Mouse (Mus musculus) limb, embryonic 14.5 days (tissue): ENCODE measurements at regions not wholly inside any gene's neighbourhood (a gene's known extent, or its start where the extent isn't known, plus 50 kb on each side); places are given as distances from the start of the nearest gene placed in this dataset.

Experiments
- ATAC-seq: fragments of 200-750 bp; cut with Nextera tagmentation; 2 replicates; pipeline ENCODE4 v1.8.0; 2017; ENCODE audit warnings: low read depth, moderate number of reproducible peaks, moderate TSS enrichment; ENCODE audit not compliant: low FRiP score
- DNase-seq: peaks from one replicate; pipeline ENCODE4 v3.0.0-alpha.2; 2015; ENCODE audit warnings: low spot score
- H3K27ac ChIP-seq: fragments of 300-500 bp; sonication (generic); replicated peaks from 2 replicates; pipeline ENCODE4 v1.5.1; 2014; ENCODE audit warnings: low read depth, mild to moderate bottlenecking, low read length, moderate library complexity, mixed read lengths
- H3K27me3 ChIP-seq: fragments of 300-500 bp; sonication (generic); 2 replicates; pipeline ENCODE4 v1.6.1; 2014; ENCODE audit warnings: low read length, mixed read lengths; ENCODE audit not compliant: control insufficient read depth, insufficient read depth
- H3K36me3 ChIP-seq: fragments of 300-500 bp; sonication (generic); 2 replicates; pipeline ENCODE4 v1.6.1; 2014; ENCODE audit warnings: mild to moderate bottlenecking, low read length, moderate library complexity, mixed read lengths; ENCODE audit not compliant: control insufficient read depth, insufficient read depth
- H3K4me1 ChIP-seq: fragments of 300-500 bp; sonication (generic); 2 replicates; pipeline ENCODE4 v1.6.1; 2014; ENCODE audit warnings: antibody characterized with exemption, low read length, mixed read lengths; ENCODE audit not compliant: control insufficient read depth, insufficient read depth
- H3K4me2 ChIP-seq: fragments of 300-500 bp; sonication (generic); replicated peaks from 2 replicates; pipeline ENCODE4 v1.6.1; 2014; ENCODE audit warnings: low read depth, mild to moderate bottlenecking, low read length, moderate library complexity; ENCODE audit not compliant: severe bottlenecking
- H3K4me3 ChIP-seq: fragments of 300-500 bp; sonication (generic); replicated peaks from 2 replicates; pipeline ENCODE4 v1.5.1; 2014; ENCODE audit warnings: low read length
- H3K9ac ChIP-seq: fragments of 300-500 bp; sonication (generic); 2 replicates; pipeline ENCODE4 v1.6.1; 2014; ENCODE audit warnings: mild to moderate bottlenecking, low read depth, low read length, moderate library complexity; ENCODE audit not compliant: severe bottlenecking
- H3K9me3 ChIP-seq: fragments of 300-500 bp; sonication (generic); 2 replicates; pipeline ENCODE4 v1.6.1; 2016; ENCODE audit warnings: low read length; ENCODE audit not compliant: control insufficient read depth
- POLR2A ChIP-seq: fragments of 200-500 bp; IDR thresholded peaks from 2 replicates; pipeline ENCODE4 v1.8.0; 2012; ENCODE audit warnings: inconsistent platforms, mild to moderate bottlenecking, moderate library complexity, borderline replicate concordance; ENCODE audit not compliant: insufficient read depth, insufficient read length; ENCODE audit errors: extremely low read depth
- WGBS: fragments of 180-500 bp; shearing (Covaris S2); extraction: QIAGEN DNeasy Blood & Tissue Kit; methylation state at CpG from one replicate; pipeline ENCODE4 v1.1.7; 2014; 5-methylcytosine and 5-hydroxymethylcytosine counted together

GRCm38 (mm10) chr1:138708507-138709228 is 88.7 kb upstream of the Nek7 start:
- no peak overlapping the region for H3K4me3 ChIP-seq
- no peaks in the 10 kb centered on the region for H3K27me3 ChIP-seq
- no peak overlapping the region for H3K27ac ChIP-seq
- ATAC-seq (no peak), DNase-seq (no peak)
- H3K4me2 ChIP-seq, result no peak overlapping the region
- no peaks in the 10 kb centered on the region for H3K9me3 ChIP-seq
- H3K36me3 ChIP-seq, result no peaks in the 10 kb centered on the region
- WGBS, result 77% methylated on average over 7 of the region's 7 CpGs
- no peak for TF ChIP-seq POLR2A
- H3K9ac ChIP-seq, result no peak overlapping the region
- H3K4me1 ChIP-seq, result no peaks in the 10 kb centered on the region

GRCm38 (mm10) chr1:138707913-138708312 is 88.0 kb upstream of the Nek7 start:
- H3K9me3 ChIP-seq, result no peaks in the 10 kb centered on the region
- ATAC-seq (no peak), DNase-seq (no peak)
- H3K4me3 ChIP-seq, result no peak overlapping the region
- no peaks in the 10 kb centered on the region for H3K27me3 ChIP-seq
- no peak overlapping the region for H3K4me2 ChIP-seq
- 46% methylated on average over 3 of the region's 3 CpGs for WGBS
- no peaks in the 10 kb centered on the region for H3K4me1 ChIP-seq
- no peak for TF ChIP-seq POLR2A
- no peak overlapping the region for H3K27ac ChIP-seq
- H3K36me3 ChIP-seq, result no peaks in the 10 kb centered on the region
- no peak overlapping the region for H3K9ac ChIP-seq

GRCm38 (mm10) chr1:138703291-138703690 is 83.3 kb upstream of the Nek7 start:
- peak; percentile 13 for DNase-seq
- no peak for TF ChIP-seq POLR2A

GRCm38 (mm10) chr1:138689234-138689633 is 69.3 kb upstream of the Nek7 start:
- H3K36me3 ChIP-seq, result no peaks in the 10 kb centered on the region
- H3K4me3 ChIP-seq, result no peak overlapping the region
- 91% methylated on average over 6 of the region's 6 CpGs for WGBS
- no peaks in the 10 kb centered on the region for H3K4me1 ChIP-seq
- no peaks in the 10 kb centered on the region for H3K27me3 ChIP-seq
- ATAC-seq (no peak), DNase-seq (no peak)
- H3K4me2 ChIP-seq, result no peak overlapping the region
- no peak overlapping the region for H3K27ac ChIP-seq
- H3K9me3 ChIP-seq, result no peaks in the 10 kb centered on the region
- no peak overlapping the region for H3K9ac ChIP-seq
- TF ChIP-seq POLR2A, result no peak

More at GRCm38 (mm10) chr1:138703291-138703690, 83.3 kb upstream of the Nek7 start:
- no peak overlapping the region for H3K27ac ChIP-seq
- ATAC-seq, result no peak
- no peaks in the 10 kb centered on the region for H3K9me3 ChIP-seq
- H3K27me3 ChIP-seq, result no peaks in the 10 kb centered on the region
- H3K4me2 ChIP-seq, result no peak overlapping the region
- H3K4me3 ChIP-seq, result no peak overlapping the region
- WGBS, result 74% methylated on average over 5 of the region's 5 CpGs
- no peak overlapping the region for H3K9ac ChIP-seq
- H3K36me3 ChIP-seq, result no peaks in the 10 kb centered on the region
- H3K4me1 ChIP-seq, result no peaks in the 10 kb centered on the region

- H3K27ac ChIP-seq, result no peak overlapping the region
- H3K9me3 ChIP-seq, result no peaks in the 10 kb centered on the region
- H3K4me3 ChIP-seq, result no peak overlapping the region
- H3K4me2 ChIP-seq, result no peak overlapping the region
- DNase-seq, result no peak
- ATAC-seq, result no peak
- TF ChIP-seq POLR2A, result no peak
- WGBS, result 81% methylated on average over 5 of the region's 5 CpGs
- H3K27me3 ChIP-seq, result no peaks in the 10 kb centered on the region
- H3K36me3 ChIP-seq, result no peaks in the 10 kb centered on the region
- H3K4me1 ChIP-seq, result no peaks in the 10 kb centered on the region
- H3K9ac ChIP-seq, result no peak overlapping the region
These were observed 66.8 kb upstream of the Nek7 start for GRCm38 (mm10) chr1:138686746-138687145.
